Mouse (Mus musculus) spleen, postnatal 4 days (tissue): ENCODE results near the gene Lin37.

Source experiments
- DNase-seq, 2 experiments: peaks; one replicate each; pipeline ENCODE4 v3.0.0; 2022; ENCODE audit warnings: low spot score in 2 of 2

The Lin37 gene

GRCm38 (mm10) chr7:30559443-30559954 lies at the start of gene Lin37:
TSS of gene Lin37 (minus strand) at chr7:30559838.
- DNase-seq: peak; percentile 91 to 93

DNA sequence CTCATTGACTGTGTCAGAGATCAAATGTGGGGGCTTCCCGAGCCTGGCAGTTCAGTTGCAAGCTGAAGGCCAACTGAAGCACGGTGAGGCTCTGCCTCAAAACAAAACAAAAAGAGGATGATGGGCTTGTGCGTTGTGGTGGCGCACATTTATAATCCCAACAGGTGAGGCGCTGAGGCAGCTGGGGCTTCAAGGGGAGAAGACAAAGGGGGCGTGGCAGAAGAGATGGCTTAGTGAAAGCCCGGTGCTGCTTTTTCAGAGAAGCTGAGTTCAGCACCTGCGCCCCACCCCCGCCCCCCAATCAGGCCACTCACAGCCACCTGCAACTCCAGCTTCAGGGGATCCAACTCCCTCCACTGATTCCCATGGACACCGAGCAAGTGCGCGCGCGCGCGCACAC lies 48.8 kb upstream of the Lin37 start:
- peak in 1 of 2 experiments; percentile 53 for DNase-seq

- peak; percentile 64 to 86 for DNase-seq
Observed at GRCm38 (mm10) chr7:30607706-30608309, 48.2 kb upstream of the Lin37 start.

DNA sequence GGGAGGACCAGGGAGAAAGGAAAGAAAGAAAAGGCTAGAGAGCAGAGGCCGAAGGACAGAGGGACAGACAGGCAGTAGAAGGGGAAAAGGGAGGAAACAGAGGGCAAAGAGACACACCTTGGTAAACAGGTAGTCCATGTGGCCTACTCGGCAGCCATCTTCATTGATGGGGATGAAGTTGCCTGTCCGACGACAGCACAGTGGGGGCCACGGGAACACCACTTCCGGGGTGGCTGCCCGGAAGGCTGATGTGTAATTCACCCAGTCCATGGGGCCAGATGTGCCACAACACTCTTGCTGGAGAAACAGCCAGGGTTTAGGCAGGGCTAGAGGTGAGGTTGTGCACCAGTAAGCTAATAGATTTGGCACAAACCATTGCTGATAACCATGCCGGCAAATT lies 45.3 kb upstream of the Lin37 start:
- no peak for DNase-seq

DNA sequence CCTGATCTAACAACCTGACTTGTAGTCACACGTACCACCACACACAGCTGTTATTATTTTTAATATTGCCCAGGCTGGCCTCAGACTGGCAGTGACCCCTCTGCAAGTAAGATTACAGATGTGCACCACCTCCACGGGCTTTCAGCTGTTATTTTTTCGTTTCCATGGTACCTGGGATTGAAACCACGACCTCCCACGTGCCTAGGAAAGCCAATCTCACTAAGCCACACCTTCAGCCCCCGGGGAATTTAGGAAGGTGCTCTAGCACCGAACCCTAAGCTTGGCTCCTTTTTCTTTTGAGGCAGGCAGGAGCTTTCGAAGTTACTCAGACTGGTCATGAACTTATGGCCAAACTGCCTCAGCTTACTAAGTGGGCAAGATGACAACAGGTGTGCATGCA lies 44.8 kb upstream of the Lin37 start:
- DNase-seq: no peak

- no peak for DNase-seq
Observed at GRCm38 (mm10) chr7:30602583-30602982, 42.9 kb upstream of the Lin37 start.

DNA sequence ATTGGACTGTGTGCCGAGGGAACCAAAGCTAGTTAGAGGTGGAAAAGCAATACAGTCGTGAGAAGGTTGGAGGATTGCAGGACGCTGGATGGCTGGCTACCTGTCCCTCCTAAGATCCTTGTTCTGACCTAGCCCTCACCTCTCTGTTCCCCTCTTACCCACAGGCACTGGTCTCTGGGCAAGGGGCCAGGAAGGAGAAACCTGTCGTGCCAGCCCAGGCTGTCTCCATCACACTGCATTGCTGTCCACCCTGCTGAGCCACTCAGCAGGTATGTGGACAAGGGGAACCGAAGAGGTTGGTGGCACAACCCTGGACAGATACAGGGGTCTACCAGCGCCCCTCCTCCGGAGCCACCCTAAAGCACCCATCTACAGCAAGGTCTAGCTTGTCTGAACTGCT lies 41.0 kb upstream of the Lin37 start:
- no peak for DNase-seq

DNA sequence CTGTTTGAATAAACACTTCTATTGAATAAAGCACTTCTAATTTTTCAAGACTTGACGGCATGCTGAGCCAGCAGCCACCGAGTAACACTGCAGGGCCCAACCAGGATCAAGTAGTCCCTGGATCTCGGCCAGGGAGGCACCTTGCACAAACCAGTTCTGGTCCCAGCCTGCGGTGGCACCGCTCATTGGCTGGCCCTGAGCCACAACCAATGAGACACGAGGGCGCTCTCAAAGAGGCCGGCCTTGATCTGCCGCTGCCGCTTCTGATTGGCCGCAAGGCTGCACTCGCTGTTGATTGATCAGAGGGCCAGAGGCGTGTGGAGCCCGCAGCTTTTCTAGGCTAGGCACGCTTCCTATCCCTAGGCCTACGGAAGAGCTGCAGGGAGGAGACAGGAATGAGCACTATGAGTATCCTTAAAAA lies 40.3 kb upstream of the Lin37 start:
- DNase-seq: peak; percentile 82 to 87

- DNase-seq: no peak
Observed at GRCm38 (mm10) chr7:30598786-30599185, 39.1 kb upstream of the Lin37 start, which contains the start of gene Zbtb32. TSS of gene Zbtb32 (minus strand) at chr7:30598909.

- DNase-seq: no peak
Observed at GRCm38 (mm10) chr7:30596811-30597210, 37.2 kb upstream of the Lin37 start.

- no peak for DNase-seq
Observed at GRCm38 (mm10) chr7:30596093-30596492, 36.5 kb upstream of the Lin37 start.

- no peak for DNase-seq
Observed at GRCm38 (mm10) chr7:30594510-30595024, 34.9 kb upstream of the Lin37 start.

GRCm38 (mm10) chr7:30593579-30594509 lies 34.2 kb upstream of the Lin37 start:
- DNase-seq: no peak

DNA sequence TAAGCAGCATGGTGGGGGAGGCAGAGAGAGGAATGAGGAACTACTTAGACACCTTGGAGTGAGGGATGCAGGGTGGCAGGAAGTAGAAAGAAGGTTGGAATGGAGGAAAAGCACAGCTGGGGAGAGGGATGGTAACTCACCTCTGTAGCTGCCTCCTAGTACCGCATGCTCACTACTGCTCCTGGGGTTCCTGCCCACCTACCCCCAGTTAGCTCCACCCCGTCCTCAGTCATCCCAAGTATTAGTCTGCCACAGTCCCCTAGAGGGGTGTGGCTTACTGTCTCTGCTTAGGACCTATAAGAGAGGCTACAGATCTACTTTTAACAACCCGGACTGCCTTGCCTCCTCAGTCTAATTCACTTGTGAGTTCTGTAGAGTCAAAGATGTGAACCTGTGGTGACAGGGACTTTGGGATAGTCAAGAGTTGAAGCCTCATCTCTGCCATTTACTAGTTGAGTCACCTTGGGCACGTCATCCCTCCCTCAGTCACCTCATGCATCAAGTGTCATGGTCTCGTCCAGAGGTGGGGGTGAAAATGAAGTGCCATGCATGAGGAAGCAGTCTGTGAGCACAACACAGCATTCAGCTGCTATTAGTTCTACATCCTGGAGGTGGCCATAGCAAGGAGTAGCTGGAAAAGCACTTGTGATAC lies 33.3 kb upstream of the Lin37 start:
- DNase-seq: no peak

- DNase-seq: no peak
Observed at GRCm38 (mm10) chr7:30591605-30591951, 31.9 kb upstream of the Lin37 start.

DNA sequence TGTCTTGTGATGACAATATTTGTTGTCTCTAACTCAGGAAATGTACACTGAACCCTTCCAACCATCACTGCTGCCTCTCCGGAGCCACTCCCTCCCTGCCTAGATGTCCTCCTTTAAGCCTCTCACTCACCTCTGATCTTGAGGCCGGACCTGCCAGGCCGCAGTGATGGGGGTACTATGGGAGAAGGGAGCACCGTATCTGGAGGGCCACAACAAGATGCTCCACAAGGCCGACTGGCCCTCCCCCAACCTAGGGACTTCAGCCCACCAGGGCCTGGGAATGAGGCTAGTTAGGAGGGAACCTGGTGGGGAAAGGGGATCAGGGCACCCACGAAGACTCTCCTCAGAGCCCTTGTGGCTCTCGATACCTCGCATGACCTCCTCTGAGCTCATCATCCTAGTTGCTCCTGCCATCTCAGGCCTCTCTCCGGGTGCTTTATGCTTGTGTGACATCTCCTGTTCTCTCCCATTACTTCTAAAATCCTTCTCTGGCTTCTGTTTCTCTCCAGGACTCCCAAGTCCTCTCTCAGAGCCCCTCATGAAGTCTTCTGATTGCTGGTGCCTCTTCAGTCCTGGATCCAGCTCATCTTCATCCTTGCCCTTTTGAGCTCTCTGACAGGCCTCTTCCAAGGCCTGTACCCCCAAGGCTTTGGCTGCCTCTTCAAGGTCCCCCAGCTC lies 31.4 kb upstream of the Lin37 start:
- no peak for DNase-seq

DNA sequence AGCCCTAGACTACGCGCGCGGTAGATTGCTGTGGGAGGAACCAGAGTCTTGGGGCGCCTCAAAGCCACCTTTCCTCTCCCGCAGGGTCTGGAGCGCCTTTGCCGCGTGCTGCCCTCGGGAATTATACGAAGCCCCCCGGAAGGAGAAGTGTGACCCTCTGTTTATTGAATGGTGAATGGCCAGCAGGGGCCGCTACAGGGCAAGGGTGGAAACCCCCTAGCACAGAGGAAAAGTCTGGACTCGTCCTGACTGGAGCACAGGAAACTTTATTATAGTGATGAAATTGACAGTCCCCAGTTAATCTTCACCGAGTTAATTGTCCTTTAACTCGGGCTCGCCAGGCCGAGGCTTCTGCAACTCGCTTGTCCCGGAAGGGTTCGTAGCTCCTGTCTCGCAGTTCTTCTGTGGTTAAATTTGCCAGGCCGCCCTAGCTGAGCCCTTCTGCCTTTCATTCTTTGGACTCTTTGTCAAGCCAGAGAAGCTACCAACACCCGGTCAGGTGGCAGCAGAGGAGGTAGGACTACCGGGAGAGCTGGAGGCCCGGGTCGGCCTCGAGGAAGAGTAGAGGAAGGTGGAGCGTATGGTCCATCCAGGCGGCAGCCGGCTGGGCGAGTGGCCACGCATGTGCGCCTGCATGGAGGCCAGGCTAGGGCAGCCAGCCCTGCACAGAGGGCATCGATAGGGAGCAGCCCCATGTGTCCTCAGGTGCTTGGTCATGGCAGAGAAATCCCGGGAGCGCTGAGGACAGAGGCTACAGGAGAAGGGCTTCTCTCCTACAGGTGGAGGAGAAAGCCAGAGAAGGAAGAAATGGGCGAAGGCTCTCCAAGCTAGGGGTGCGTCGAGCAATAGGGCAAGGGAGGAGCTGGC lies 30.0 kb upstream of the Lin37 start:
- DNase-seq: peak; percentile 82 to 94

- DNase-seq: peak; percentile 95 to 97
Observed at GRCm38 (mm10) chr7:30588676-30589434, 29.2 kb upstream of the Lin37 start, which contains the start of gene Kmt2b. TSS of gene Kmt2b (minus strand) at chr7:30588726.

DNA sequence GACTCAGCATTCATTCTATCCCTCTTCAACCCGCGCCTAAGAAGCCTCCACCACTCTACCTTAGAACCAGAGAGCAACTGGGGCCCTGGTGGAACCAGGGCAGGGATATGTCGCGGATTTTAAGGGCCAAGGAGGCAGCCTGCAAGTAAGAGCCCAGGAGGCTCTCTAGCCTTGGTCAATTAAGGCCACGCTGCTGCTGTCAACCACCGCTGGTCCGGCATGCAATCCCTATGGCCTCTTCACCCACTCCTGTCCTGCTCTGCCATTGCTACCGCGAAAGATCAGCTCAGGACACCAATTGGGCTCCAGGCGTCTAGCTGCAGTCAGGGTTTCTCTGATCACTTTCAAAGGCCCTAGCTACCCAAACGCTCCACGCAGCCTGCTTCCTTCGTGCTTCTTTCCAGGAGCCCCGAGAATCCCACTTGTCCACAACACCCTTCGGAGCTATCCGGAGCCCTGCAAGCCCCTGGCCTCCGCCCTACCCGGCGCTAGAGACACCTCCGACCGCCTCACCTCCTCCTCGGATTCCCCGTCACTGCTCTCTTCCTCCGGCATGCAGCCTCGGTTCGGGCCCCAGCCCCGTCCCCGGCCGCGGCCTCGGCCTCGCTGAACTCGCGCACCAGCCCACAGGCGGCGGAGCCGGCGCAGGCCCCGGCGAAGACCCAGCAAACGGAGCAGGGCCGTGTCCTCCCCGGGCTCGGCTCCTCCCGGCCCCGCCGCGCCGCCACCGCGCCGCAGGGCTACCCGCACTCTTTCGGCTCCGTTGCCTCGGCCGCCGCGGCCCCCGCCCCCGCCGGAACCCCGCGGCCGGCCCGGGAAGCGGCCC lies 28.4 kb upstream of the Lin37 start:
- peak; percentile 62 to 86 for DNase-seq
